Mouse (Mus musculus): ENCODE measurements around the gene Nrp2.
A peak's percentile ranks its signal among the peaks of the same experiment; 100 is the strongest.

The Nrp2 gene

DNA sequence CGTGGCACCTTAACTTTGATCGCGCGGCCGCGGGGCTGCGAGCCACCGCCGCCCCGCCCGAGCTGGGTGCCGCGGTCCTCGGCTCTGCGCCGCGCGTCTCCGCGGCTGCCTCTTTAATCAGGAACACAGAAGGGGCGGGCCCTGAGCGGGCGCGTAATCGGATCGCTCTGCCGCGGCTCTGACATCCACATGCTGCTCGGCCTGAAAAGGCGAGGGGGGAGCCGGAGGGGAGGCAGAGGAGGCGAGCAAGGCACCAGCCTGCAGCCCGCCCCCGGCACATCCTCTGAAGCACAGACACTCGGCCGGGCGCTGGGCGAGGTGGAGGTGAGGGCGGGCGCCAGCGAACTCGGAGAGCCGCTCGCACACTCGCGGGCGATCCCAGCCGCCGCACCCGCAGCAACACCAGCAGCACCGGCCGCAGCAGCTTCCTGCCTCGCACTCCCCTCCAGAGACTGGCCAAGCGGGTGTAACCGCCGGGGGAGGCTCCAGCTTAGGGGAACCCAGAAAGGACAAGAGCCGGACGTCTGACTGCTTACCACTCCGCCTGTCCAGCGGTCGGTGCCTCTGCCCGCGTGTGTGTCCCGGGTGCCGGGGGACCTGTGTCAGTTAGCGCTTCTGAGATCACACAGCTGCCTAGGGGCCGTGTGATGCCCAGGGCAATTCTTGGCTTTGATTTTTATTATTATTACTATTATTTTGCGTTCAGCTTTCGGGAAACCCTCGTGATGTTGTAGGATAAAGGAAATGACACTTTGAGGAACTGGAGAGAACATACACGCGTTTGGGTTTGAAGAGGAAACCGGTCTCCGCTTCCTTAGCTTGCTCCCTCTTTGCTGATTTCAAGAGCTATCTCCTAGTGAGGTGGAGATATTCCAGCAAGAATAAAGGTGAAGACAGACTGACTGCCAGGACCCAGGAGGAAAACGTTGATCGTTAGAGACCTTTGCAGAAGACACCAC lies at the start of gene Nrp2:
Gene Nrp2 (plus strand): TSS at position 128 of the 959 bp plus-strand sequence.
- peak; percentile 64 for DNase-seq

GRCm38 (mm10) chr1:62654436-62654835 lies 48.6 kb upstream of the Nrp2 start:
- no peak for DNase-seq

GRCm38 (mm10) chr1:62664960-62665645 lies 38.0 kb upstream of the Nrp2 start:
- DNase-seq: no peak

- DNase-seq: no peak
Observed at GRCm38 (mm10) chr1:62665771-62666730, 37.0 kb upstream of the Nrp2 start.

GRCm38 (mm10) chr1:62666780-62667179 lies 36.3 kb upstream of the Nrp2 start:
- no peak for DNase-seq

DNA sequence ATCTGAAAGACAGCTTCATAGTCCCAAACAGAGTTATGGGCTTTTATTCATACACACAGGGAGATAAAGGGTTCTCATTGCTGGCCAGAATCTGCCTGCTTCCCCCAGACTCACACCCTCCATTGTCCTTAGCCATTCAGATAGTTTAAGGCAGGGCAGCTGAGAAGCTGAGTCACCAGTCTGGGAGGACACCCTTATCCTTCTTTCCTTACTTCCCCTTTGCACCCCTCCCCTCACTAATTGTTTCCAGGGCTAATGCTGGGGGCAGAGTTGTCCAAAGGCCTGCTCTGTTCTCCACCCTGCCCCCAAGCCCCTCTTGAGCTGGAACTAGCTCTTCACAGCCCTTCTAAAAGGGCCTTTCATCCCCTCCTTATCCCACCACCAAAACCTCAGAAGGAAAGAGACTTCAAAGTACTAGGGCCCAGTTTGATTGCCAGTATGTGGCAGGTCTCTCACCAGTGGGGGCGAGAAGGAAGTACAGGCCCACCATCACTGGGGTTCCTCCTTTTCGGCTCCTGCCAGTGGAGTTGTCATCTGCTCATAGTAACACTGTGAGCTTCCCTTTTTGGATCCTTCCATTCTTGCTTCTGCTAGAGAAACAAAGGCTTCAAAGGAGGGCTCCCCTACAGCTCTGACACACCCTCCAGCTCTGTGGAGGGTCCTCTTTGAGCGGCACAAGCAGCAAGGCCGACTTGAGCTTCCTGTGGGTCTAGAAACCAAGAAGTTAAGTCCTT lies 24.3 kb upstream of the Nrp2 start:
- no peak for DNase-seq

DNA sequence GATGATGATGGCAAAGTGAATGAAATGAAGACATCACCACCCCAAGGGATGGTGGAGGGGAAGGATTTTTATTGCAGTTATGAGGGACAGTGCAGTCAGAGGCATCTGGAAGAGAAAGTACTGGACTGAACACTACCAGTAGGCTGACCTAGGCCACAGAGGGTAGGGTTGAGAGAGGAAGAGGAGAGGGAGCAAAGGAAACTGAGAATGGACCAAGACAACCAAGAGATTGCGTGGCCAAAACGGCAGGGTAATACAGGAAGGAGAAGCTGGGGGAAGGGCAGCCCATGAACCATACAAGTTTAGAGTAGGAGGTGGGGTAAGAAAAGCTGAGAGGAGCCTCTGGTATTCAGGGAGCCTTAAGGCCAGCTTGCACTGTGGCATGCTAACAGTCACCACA lies 23.6 kb upstream of the Nrp2 start:
- DNase-seq: no peak

GRCm38 (mm10) chr1:62682456-62683385 lies 20.4 kb upstream of the Nrp2 start:
- DNase-seq: no peak

DNA sequence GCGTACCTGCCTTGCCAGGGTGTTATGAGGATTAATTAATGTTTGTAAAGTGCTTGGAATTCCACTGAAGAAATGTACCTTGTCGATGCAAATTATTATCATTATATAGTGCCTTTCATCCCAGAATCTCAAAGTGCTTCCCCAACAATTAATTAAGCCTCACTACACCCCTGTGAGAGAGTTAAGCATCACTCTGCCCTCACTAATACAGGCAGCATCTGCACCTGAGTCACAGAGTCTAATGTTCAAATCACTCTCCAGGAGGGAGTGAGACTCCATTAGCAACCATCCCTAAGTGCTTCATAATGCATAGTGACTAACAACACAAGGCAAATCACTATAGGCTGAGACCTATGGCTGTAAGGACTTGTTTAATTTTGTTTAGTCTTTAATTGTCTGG lies 19.6 kb upstream of the Nrp2 start:
- no peak for DNase-seq

DNA sequence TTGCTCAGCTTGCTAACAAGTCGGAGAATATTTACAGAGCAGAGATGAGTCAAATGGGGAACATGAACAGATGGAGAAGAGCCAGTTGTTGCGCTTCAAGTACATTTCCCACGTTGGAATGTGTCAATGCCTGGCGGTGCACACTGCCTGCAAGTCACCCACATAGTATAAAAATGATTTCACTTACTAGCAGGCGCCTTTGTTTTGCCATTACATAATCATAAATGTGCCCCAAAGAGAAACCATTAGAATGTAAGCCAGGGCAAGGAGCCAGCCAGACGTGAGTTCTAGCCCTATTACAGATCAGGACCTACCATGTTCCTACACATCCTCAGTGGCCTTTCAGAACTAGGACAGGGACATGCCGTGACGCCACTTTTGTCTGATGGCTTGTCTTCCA lies 15.6 kb upstream of the Nrp2 start:
- no peak for DNase-seq

DNA sequence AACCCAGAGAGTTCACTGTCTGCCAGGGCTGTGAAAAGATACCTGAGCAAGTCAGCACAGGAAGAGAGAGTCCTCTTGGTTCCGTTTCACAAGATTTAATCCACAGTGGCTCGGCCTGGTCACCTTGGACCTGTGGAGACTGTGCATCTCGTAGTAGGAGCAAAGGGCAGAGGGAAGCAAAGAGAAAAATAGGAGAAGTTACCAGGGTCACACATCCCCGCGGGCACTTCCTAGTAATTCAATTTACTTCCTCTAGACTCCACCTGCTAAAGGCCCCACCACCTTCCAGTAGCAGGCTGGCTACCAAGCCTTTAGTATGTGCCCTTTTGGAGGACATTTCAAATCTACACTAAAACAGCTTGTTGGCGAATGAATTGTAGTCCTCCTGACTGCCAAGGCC lies 11.9 kb upstream of the Nrp2 start:
- no peak for DNase-seq

GRCm38 (mm10) chr1:62696312-62696982 lies 6.6 kb upstream of the Nrp2 start:
- no peak for DNase-seq

GRCm38 (mm10) chr1:62696983-62697341 lies 6.1 kb upstream of the Nrp2 start:
- DNase-seq: no peak

DNA sequence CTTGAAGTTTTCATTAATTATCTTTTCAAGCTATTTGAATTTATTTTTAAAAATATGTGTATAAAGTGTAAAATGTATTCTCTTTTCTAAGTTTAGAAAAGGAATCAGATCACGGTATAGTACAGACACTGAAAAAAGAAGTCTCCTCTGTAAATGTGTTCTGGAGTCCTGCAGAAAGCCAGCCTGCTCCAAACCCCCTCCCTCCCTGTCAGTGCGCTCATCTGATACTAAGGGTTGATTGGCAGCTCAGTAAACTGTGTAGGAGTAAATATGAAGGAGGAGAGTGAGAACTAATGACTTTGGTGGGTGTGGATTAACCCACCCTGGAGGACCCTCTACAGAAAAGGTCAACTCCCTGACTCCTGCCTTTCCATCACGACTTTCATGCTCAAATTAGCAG lies 5.7 kb upstream of the Nrp2 start:
- DNase-seq: no peak

GRCm38 (mm10) chr1:62699801-62700200 lies 3.3 kb upstream of the Nrp2 start:
- DNase-seq: no peak

GRCm38 (mm10) chr1:62701065-62701921 lies 1.8 kb upstream of the Nrp2 start:
- DNase-seq: peak; percentile 30

DNA sequence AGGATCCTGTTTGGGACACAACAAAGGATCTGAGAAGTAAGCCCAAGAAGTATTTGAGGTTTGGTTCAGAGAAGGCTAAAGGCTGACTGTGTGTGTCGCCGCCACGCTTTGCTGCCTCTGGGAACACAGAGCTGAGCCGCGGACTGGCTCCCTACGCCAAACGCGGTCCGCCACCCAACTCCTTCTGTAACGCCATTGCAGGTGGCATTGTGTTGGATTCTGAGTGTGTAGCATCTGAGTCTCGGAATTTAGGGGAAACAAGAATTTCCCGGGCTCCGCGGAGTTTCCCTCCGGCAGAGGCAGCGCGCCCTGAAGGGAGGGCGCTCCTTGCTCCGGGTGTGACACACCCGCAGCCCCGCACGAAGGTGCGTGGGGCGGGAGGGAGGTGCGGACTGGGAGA lies 342 bp upstream of the Nrp2 start:
- peak; percentile 19 for DNase-seq

- no peak for DNase-seq
Observed at GRCm38 (mm10) chr1:62704117-62704888, 1.2 kb downstream of the Nrp2 start.

All from thymus, postnatal 4 days (tissue).